Mouse (Mus musculus) skeletal muscle tissue, adult 2 months (tissue): Measurements from ENCODE around the gene Camta1.

ENCODE experiments used
- DNase-seq: peaks from one replicate; pipeline ENCODE4 v3.0.0-alpha.2; 2012; ENCODE audit warnings: low read depth, low spot score

Camta1 gene

GRCm38 (mm10) chr4:151449981-151450380 lies 411.7 kb downstream of the Camta1 start:
- DNase-seq = no peak

DNA sequence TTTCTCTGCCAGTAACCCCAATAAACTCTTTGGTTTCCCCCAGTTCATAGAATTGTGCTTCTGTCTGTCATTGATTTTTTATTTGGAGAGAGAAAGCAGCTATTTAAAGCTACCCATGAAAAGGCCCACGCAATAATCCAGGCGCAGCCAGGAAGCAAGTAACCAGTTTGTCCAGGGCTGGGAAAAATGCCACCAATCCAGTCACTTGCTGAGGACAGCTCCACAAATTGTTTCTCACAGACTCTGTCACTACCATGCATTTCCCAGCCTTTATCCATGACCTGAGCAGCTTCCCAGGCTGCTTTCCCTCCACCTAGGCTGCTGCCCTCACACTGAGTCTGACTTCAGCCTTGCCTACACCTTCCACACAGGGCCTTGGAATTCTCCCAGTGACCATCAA lies 413.3 kb downstream of the Camta1 start:
- DNase-seq = no peak

GRCm38 (mm10) chr4:151444665-151445064 lies 417.0 kb downstream of the Camta1 start:
- DNase-seq = no peak

DNA sequence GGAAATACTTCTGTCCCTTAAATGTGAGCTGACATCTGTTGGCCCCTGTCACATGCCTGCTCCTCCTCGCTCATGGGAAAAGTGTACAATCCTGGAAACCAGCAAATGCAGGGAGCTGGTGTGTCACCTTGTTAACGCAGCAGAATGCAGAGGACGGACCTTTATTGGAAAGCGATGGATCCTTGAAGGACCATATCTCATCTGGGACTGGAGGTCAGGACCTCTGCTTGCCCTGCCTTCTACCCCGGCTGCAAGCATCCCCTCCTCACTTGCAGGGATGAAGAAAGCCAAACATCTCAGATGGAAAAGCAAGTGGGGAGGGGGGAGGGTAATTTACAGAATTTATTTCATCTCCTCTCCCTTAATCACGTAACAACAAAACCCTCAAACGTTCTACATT lies 423.1 kb downstream of the Camta1 start:
- no peak for DNase-seq

DNA sequence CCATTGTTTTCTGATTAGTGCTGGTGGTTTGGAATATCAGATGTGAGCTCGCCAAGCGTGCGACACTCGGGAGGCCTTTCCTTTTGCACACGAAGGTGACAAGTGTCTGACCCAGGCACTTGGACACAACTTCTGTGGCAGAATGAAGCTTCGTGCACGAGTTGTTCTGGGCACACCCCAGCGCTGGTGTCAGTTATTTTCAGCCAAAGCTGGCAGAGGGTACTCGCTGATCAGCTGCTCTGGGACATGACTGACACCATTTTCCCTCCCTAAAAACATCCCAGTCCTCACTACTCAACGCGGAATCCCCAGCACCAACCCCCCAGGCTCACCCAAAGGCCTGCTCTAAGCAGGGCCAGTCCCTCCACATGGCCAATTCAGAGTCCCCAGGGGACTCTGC lies 423.8 kb downstream of the Camta1 start:
- no peak for DNase-seq

DNA sequence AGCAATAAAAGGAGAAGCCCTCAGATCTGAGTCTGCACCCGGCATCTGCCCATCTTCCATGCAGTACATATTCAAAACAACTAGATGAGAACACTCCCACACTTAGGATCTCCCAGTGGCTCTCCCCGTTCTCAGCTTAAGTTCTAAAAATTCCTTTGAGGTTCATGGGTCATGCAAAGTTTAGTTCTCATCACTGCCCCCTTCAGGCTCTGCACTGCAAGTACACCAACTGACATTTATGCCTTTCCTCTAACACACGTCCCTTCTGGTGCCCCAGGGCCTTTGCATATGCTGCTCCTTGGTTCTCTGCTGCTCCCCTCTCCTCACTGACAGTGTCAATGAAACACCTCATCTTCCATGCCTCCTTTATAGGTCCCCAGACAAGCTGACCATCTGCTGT lies 436.5 kb downstream of the Camta1 start:
- DNase-seq = no peak

- no peak for DNase-seq
These were observed 438.8 kb downstream of the Camta1 start for GRCm38 (mm10) chr4:151422922-151423321.

DNA sequence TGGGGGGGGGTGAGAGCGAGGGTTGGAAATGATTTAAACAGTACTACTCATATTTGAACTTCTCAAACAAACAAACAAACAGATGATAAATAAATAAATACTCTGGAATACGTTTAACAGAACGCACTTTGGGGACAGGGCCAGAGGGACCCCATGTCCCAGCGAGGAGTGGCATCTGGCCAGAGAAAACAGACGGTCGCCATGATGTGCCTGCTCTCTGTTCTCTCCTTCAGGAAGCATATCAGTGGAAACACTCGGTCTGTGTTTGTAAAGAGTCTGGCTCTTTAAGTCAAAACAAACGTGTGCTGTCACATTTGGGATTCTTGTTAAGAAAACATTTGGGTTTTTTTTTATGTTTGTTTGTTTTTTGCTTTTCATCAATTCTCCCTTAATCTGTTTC lies 439.3 kb downstream of the Camta1 start:
- no peak for DNase-seq

GRCm38 (mm10) chr4:151418344-151418875 lies 443.3 kb downstream of the Camta1 start:
- no peak for DNase-seq

DNA sequence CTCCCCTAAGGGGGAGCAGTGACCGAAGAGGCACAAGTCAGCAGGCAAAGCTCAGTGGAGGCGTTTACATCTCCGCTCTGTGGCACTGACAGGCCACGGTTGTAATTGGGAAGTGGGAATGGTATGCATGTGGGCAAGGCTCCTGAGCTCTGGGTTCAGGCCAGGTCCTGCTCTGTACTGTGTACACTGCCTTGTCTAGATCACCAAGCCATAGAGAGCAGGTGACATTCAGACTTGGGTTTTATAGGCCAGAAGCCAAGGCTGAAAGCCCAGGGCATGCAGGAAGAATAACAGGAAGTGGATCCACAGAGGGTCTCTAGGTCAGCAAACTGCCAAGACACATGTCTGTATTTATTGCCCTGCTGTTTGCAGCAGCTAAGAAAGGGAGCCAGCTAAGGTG lies 445.9 kb downstream of the Camta1 start:
- no peak for DNase-seq

- no peak for DNase-seq
These were observed 446.3 kb downstream of the Camta1 start for GRCm38 (mm10) chr4:151415376-151415775.

GRCm38 (mm10) chr4:151414952-151415351 lies 446.7 kb downstream of the Camta1 start:
- no peak for DNase-seq

DNA sequence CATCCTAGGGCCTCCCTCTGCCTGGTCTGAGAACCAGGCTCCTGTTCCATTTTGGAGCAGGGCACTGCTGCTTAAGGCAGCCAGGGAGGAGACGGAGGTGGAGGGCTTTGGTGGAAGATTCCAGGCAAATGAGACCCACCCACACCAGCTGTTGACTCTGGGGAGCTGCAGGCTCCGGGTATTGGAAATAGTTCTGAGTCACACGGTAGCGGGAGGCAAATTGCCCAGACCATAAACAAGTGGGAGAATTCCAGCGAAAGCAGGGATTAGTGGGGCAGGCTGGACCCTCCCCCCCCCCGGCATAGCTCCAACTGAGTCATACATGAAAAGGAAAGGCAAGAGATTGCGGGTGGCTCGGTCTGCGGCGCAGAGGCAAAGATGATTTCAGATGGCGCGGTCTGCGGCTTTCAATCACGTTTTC lies 450.0 kb downstream of the Camta1 start:
- DNase-seq = peak; percentile 46

GRCm38 (mm10) chr4:151411016-151411415 lies 450.7 kb downstream of the Camta1 start:
- no peak for DNase-seq

DNA sequence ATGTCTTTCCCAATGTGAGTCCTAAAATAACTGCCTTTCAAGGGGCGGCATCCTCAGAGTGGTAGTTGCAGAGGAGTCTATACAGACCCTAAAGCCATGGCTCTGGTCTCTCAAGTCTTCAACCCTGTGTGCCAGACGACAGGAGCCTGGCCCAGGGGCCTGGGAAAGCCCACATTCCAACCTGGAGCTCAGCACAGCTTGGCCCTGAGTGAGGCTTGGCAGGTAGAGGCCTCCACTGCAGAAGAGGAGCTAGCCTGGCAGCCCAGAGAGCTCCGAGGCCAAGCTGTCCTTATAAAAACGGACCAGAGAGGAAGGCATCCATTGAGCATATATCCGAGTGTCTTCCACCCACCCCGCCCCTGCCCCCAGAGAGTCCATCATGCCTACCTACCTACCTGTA lies 452.4 kb downstream of the Camta1 start:
- DNase-seq = no peak

GRCm38 (mm10) chr4:151408811-151409210 lies 452.9 kb downstream of the Camta1 start:
- DNase-seq = no peak

- DNase-seq = no peak
These were observed 453.4 kb downstream of the Camta1 start for GRCm38 (mm10) chr4:151408246-151408645.

DNA sequence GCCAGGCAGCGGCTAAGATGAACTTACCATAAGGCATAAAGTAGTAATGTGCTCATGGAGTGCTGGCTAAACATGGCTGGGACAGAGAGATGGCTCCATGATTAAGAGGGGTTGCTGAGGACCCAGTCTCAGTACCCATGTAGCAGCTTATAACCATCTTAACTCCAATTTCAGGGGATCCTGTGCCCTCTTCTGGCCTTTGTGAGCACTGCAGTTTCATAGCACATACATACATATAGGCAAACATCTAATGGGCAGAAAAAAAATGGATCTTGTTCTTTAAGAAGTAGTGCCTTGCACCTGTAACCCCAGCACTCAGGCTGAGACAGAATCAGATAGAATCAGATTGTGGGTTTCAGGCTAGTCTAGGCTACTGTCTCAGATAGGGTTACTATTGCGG lies 454.5 kb downstream of the Camta1 start:
- DNase-seq = no peak

GRCm38 (mm10) chr4:151404581-151405256 lies 457.0 kb downstream of the Camta1 start:
- DNase-seq = peak; percentile 44

DNA sequence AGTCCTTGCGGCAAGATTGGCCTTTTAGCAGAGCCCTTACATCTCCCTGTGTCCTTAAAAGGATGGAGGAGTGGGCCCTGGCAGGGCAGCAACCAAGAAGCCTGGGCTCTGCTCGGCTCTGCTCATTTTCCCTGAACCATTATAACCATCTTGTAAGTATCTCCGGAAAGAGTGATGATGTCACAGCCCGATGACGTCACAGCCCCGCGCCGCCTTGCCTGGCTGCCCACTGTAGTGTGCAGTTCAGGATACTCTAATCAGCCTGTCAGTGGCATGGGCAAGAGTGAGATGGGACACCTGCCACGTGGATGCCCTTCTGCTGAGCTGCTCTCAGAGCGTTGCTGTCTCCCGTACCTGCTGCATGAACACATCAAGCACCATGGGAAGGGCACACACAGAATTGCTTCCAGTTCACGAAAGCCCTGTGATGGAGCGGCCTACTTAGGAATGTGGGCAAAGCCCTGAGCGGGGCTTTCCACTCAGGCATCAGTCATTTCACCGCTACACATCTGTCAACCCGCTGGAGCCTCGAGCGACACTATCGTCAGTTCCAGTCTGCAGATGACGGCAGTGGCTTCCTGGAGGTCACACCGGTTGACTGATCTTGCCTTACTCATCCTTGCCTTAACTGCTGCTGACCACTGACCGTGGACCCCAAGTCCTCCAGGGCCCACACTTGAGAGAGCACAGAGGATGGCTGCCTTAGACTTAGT lies 459.8 kb downstream of the Camta1 start:
- no peak for DNase-seq

DNA sequence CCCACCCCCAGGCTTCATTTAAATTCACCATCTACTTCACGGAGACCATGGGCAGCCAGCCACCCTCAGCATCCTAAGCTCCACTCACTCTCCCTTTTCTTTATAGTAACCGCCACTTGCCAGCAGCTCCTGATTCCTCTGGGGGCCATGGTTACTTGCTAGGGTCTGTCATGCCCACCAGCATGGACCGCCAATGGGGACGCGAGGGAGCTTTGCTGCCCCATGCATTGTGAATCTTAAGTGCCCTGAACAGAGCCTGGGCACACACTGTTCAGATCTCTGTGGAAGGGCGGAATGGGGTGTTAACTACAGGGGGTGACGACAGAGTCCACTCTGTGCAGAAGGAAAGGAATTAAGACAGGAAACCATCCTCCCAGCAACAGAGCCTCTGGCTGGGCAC lies 465.1 kb downstream of the Camta1 start:
- no peak for DNase-seq

- no peak for DNase-seq
These were observed 472.3 kb downstream of the Camta1 start for GRCm38 (mm10) chr4:151389345-151389744.
